In genomic region chr16:31591565-31591964, GRCm38 (mm10) we compare ENCODE assay signal across 10 mouse cellular contexts.
DNase-seq lines count a peak whose midpoint lies in the region; ATAC-seq lines count a peak whose summit lies in the region.
"Had no signal": no experiment of that assay in that cellular context is flagged by ENCODE, and none has a peak within 500 bp of the region (broad histone marks: within the 10 kb centered on the region; RNA-seq: fewer than 3 reads in every experiment).

No protein-coding gene starts in this region.

- H3K9me3 ChIP-seq in heart, embryonic 16.5 days (replicated peaks; ENCODE audit: control insufficient read depth, low read length) = no peaks in the 10 kb centered on the region
- H3K9me3 ChIP-seq in embryonic facial prominence, embryonic 12.5 days = no peaks in the 10 kb centered on the region
- no peaks in the 10 kb centered on the region for H3K9me3 ChIP-seq in hindbrain, embryonic 12.5 days (replicated peaks)
- H3K9me3 ChIP-seq in midbrain, embryonic 15.5 days = no peaks in the 10 kb centered on the region

- H3K36me3 ChIP-seq in heart, embryonic 16.5 days (ENCODE audit: control insufficient read depth, insufficient read depth) = no peaks in the 10 kb centered on the region
- no peaks in the 10 kb centered on the region for H3K36me3 ChIP-seq in embryonic facial prominence, embryonic 12.5 days
- H3K36me3 ChIP-seq in hindbrain, embryonic 12.5 days = no peaks in the 10 kb centered on the region
- H3K36me3 ChIP-seq in midbrain, embryonic 15.5 days (replicated peaks) = no peaks in the 10 kb centered on the region

- no peak for ATAC-seq in heart, embryonic 16.5 days (replicated peaks; ENCODE audit: extremely low read depth, insufficient read depth, low FRiP score)
- peak; percentile 52; the same call in 1 of the 2 replicates for ATAC-seq in embryonic facial prominence, embryonic 12.5 days (ENCODE audit: insufficient number of reproducible peaks, insufficient read depth, low FRiP score, low TSS enrichment)
- peak; percentile 49 for ATAC-seq in hindbrain, embryonic 12.5 days (ENCODE audit: low FRiP score)
- ATAC-seq in midbrain, embryonic 15.5 days (replicated peaks) = no peak; the same call in none of the 2 replicates

- WGBS in heart, embryonic 16.5 days = 62% methylated on average over 3 of the region's 3 CpGs
- WGBS in embryonic facial prominence, embryonic 12.5 days = 20% methylated on average over 3 of the region's 3 CpGs
- 52% methylated on average over 3 of the region's 3 CpGs for WGBS in hindbrain, embryonic 12.5 days
- WGBS in midbrain, embryonic 15.5 days = 43% methylated on average over 3 of the region's 3 CpGs

- no peak overlapping the region for H3K9ac ChIP-seq in heart, embryonic 16.5 days (ENCODE audit: low read length)
- H3K9ac ChIP-seq in embryonic facial prominence, embryonic 12.5 days = no peak overlapping the region
- H3K9ac ChIP-seq in hindbrain, embryonic 12.5 days = no peak overlapping the region
- no peak overlapping the region for H3K9ac ChIP-seq in midbrain, embryonic 15.5 days

- H3K27ac ChIP-seq in heart, embryonic 16.5 days (ENCODE audit: low read length) = peak overlapping the region; percentile 85
- peak overlapping the region; percentile 91 for H3K27ac ChIP-seq in embryonic facial prominence, embryonic 12.5 days
- peak overlapping the region; percentile 85 for H3K27ac ChIP-seq in hindbrain, embryonic 12.5 days
- H3K27ac ChIP-seq in midbrain, embryonic 15.5 days = peak overlapping the region; percentile 79

- no peak for DNase-seq in heart, adult 8-10 months (ENCODE audit: low spot score)
- DNase-seq in right cerebral cortex, postnatal 25 days = no peak
- DNase-seq in urinary bladder, adult 2 months (ENCODE audit: low spot score) = no peak
- no peak for DNase-seq in lung, postnatal 10 days
- DNase-seq: thymus, postnatal 36 days had no signal

- no peak overlapping the region; the same call in 1 of the 2 replicates for H3K4me3 ChIP-seq in heart, embryonic 16.5 days (ENCODE audit: low read length)
- no peak overlapping the region for H3K4me3 ChIP-seq in embryonic facial prominence, embryonic 12.5 days
- H3K4me3 ChIP-seq in hindbrain, embryonic 12.5 days = no peak overlapping the region
- no peak overlapping the region for H3K4me3 ChIP-seq in midbrain, embryonic 15.5 days

- H3K4me1 ChIP-seq in heart, embryonic 16.5 days (ENCODE audit: control insufficient read depth, insufficient read depth, low read length) = peaks cover 29% of the 10 kb centered on the region
- peaks cover 45% of the 10 kb centered on the region for H3K4me1 ChIP-seq in embryonic facial prominence, embryonic 12.5 days
- peaks cover 34% of the 10 kb centered on the region for H3K4me1 ChIP-seq in hindbrain, embryonic 12.5 days
- H3K4me1 ChIP-seq in midbrain, embryonic 15.5 days = peaks cover 30% of the 10 kb centered on the region

- no peaks in the 10 kb centered on the region for H3K27me3 ChIP-seq in heart, embryonic 16.5 days (ENCODE audit: control insufficient read depth, insufficient read depth, low read length)
- no peaks in the 10 kb centered on the region for H3K27me3 ChIP-seq in embryonic facial prominence, embryonic 12.5 days
- H3K27me3 ChIP-seq in hindbrain, embryonic 12.5 days = no peaks in the 10 kb centered on the region
- no peaks in the 10 kb centered on the region for H3K27me3 ChIP-seq in midbrain, embryonic 15.5 days (replicated peaks)
- H3K27me3 ChIP-seq: CH12.LX had no signal

- H3K4me2 ChIP-seq in heart, embryonic 16.5 days (ENCODE audit: low read depth, low read length) = peak overlapping the region; percentile 57
- peak overlapping the region; percentile 20; the same call in 1 of the 2 replicates for H3K4me2 ChIP-seq in embryonic facial prominence, embryonic 12.5 days (replicated peaks)
- peak overlapping the region; percentile 35; the same call in 1 of the 2 replicates for H3K4me2 ChIP-seq in hindbrain, embryonic 12.5 days (replicated peaks)
- peak overlapping the region; percentile 14; the same call in 1 of the 2 replicates for H3K4me2 ChIP-seq in midbrain, embryonic 15.5 days

Comparison
In these comparisons a context has a peak if more than half of its experiments do, and no peak if none do; other contexts are left out.
1. ATAC-seq: peak in embryonic facial prominence, embryonic 12.5 days (single experiment) and hindbrain, embryonic 12.5 days (single experiment); none in heart, embryonic 16.5 days (single experiment) and midbrain, embryonic 15.5 days (single experiment).
2. Peak in every context shown above with its lines, with median percentiles within 50 percentile points of each other: H3K27ac ChIP-seq and H3K4me2 ChIP-seq.